Mouse (Mus musculus): ENCODE measurements at regions not wholly inside any gene's neighbourhood (a gene's known extent, or its start where the extent isn't known, plus 50 kb on each side); places are given as distances from the start of the nearest gene placed in this dataset.
A peak's percentile ranks its signal among the peaks of the same experiment; 100 is the strongest.

DNA sequence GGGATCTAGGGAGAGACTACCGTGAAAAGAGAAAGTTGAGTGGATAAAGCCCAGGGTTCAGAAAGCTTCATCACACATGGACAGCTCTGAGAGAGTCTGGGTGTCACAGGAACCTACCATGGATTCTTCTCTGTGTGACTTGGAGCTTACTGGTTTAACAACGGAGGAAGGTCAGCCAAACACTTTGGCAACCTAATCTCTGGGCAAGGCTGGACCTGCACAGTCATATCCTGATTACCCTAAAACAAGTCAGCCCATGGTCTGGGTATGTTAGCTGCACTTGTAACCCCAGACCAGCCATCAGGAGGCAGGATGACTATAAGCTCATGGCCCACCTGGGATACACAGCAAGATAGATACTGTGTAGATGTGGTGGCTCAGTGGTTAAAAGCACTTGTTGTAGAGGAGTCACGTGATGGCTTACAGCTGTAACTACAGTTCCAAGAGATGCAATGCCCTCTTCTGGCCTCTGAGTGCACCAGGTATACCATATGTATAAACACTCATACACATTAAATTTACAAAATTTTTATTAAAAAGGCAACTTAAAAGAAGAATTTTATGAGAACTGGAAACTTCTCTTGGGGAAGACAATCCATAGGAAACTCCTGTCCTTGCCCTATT is 85.0 kb upstream of the Serbp1 start:
- DNase-seq (ENCODE audit: low spot score in 2 of 2) = no peak

DNA sequence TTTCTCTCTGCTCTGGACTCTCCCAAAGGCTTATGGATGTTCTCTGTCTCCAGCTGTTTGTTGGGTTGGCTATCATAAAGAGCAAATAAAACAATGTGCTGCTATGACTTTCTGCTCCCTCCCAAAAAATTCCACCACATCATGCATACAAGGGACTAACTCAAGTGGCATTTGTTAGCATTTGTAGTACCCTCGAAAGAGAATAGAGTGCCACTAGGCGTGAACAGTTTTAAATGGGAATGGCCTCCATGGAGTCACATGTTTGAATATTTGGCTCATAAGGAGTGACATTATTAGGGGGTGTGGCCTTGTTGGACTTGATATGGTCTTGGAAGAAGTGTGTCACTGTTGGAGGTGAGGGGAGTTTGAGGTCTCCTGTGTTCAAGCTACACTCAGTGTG is 86.5 kb upstream of the Serbp1 start:
- DNase-seq (ENCODE audit: low spot score in 2 of 2) = no peak

DNA sequence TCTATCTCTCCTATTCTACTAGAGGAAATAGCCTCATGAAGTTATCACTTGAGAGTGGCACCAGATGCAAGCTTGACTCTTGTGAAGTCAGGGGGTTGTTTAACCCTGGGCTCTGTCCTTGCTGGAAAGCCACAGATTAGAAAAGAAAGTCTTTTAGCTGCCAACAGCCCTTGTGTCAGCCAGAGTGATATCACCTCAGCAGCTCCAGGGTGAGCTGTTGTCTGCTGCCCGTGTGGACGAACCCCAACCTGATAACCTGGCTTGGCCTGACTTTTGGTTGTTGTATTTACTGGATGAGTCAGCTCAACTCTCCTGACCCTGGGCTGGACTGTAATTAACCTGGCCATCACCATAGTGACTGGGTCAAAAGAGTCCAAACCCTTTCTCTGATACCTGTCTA is 88.6 kb upstream of the Serbp1 start:
- DNase-seq (ENCODE audit: low spot score in 2 of 2) = no peak

DNA sequence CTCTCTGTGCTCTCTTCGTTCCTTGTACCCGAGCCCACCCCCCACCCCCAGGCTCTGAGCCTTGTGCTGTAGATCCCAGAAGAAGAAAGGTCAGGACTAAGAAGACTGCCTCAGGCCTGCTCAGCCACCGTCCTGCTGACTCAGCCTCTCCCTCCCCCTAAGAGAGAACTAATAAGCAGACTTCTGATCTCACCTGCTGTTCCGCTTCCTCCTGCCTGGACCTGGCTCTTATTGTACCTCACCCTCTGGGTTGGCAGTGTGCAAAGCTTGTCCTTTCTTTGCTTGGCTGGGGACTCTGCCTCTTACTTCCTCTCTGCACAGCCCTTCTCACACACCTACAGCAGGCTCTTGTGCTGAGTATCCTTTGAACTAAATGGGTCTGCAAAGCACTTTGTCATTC is 91.3 kb upstream of the Serbp1 start:
- no peak for DNase-seq (ENCODE audit: low spot score in 2 of 2)

DNA sequence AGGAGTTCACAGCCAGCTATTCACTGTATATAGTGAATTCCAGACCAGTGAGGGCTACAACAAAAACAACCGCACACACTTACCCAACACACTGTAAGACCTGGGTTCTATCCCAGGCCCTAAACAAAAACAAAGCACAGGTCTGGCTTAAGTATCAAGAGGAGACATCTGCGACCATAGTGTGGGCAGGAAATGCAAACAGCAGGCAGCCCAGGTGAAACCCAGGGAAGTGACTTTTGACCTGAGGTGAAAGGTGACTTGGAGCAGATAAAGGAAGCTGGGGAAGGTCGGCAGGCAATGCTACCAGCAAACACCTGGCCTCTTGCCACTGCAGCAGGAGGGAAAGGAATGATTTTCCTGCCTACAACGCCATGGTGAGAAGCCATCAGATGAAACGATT is 92.0 kb upstream of the Serbp1 start:
- DNase-seq (ENCODE audit: low spot score in 2 of 2) = no peak

DNA sequence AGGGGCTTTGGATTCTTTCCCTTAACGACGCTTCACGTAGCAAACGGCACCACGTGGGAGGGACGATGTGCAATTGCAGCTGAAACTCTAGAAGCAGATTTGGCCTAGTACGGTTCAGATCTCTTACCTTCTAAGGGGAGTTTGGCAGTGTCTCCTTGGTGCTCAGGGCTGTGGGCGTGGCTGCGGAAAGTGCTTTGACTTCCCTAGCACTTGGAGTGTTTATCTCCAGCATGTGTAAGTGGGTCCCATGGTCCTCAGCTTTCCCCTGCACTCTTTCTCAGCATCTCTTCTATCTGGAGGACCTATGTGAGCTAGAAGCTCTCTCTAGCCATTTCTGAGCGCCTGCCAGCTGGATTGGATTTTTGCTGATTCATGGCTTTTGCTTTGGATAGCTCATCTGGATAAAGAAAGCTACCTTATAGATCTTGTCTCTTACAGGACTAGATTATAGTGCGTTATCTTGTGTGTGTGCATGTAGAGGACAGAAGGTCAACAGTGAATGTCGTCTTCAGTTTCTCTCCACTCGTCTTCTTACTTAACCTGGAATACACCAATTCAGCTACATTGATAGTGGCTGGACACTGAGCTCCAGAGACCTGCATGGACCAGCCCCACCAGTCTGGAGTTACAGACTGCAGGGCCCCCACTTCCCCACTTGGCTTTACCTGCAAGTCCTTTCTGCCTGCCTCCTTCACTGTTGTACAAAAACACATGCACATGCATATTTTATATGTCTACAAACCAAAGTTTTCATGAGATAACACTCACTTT is 92.8 kb upstream of the Serbp1 start:
- DNase-seq (ENCODE audit: low spot score in 2 of 2) = no peak

DNA sequence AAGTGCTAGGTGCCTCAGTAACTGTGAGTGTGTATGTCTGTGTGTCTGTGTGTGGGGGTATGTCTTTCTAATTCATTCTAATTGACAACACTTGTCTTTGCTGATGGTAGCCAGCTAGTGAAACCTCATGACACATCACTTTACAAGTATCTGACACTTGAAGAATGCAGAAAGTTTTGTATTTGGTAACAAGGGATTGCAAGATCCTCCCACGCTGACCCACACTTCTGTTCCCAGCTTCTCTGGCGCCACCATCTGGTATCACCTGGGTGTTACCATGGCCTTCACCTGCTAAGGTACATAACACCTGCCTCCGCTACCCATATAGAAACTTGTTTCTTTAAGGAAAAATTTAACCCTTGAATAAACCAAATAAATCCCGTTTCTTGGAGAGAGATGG is 95.8 kb upstream of the Serbp1 start:
- no peak for DNase-seq (ENCODE audit: low spot score in 2 of 2)

DNA sequence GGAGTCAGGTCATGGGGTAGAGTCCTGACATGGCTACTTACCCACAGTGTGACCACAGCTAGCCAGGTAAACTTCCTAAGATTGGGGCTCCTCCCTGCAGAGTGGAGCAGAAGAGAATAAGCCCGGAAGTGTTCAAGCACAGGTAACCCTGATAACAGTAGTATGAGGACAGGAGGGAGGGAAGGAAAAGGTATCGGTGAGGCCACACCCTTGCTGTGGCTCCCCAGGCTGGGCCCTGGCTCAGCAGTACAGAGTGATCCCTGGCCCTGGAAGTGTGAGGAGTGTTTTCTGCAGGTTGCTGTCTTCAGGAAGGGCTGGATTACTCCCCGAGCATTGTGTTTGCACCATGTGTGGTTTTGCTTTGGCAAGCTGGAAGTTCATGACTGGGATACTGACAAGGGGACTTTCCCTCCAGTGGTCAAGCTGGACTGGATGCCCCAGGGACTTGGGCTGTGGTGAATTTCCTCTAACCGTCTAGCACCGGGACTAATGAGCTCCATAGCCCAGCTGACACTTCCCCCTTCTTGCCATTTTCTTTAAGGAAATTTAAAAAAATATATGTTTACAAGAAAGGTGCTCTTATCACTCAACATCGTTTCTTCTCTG is 97.2 kb upstream of the Serbp1 start:
- no peak for DNase-seq (ENCODE audit: low spot score in 2 of 2)

DNA sequence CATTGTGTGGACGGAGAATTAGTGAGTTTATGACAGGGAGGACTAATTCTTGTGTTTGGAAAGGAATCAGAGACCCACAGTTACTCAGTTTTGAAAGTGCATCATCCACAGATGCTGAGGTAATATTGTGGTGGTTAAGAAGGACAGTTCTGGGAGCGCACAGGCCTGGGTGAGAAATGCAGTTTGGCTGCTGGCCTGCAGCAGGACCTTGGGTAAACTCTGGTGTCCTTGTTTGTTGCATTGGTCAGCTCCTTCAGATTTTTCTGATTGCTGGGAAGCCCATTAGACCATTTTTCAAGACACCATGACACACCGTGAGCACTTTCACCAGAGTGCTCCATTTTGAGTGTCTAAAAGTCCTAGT is 99.0 kb upstream of the Serbp1 start:
- no peak for DNase-seq (ENCODE audit: low spot score in 2 of 2)

DNA sequence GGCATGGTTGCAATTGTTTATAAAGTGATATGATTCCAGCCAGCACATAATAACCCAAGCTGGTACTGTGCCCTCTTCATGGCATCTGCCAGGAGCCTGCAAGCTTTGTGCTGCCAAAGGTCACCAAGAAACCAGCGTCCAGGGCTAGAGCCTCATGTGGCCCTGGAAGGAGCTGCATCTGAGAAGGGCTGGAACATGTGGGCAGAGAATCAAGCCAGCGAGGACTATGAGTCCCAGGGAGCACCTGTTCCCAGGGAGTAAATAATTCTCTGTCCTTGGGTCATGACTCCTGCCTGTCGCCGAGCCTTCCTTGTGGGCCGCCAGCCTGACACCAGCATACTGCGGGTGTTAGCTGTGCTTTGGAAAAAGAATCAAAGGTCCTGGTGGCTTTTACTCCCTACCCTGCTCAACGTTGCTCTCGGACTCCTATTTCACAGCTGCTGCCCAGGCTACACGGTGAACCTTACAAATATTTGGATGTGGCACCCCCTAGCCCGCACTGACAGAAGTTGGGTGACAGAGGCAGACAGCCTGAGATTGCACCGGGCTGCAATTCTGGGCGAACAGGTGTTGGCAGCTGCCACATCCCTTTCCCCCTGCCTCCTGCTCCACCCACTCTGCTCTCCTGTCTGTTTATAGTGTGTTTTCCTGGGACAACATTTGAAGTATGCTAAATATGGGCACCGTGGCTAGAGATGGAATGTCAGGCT is 99.5 kb upstream of the Serbp1 start:
- DNase-seq (ENCODE audit: low spot score in 2 of 2) = peak in 1 of 2 experiments; percentile 25

DNA sequence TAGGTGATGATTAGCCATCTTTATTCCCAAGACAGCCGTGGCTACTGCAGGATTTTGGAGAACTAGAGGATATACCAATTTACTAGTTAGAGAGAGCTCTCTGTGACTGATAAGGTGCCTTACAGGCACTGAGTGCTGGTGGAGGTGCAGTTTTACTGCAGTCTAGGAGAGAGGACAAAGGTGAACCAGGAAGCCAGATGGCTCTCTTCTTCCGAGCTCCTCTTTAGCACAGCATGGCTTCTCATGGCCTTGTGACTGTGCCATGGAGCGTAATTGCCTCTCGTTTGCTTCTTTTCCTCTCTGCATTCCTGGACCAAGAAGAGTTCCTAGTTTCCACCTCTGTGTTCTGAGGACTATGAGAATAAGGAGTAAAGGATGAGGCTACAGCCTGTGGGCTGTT is 100.2 kb upstream of the Gadd45a start:
- no peak for DNase-seq (ENCODE audit: low spot score in 2 of 2)

DNA sequence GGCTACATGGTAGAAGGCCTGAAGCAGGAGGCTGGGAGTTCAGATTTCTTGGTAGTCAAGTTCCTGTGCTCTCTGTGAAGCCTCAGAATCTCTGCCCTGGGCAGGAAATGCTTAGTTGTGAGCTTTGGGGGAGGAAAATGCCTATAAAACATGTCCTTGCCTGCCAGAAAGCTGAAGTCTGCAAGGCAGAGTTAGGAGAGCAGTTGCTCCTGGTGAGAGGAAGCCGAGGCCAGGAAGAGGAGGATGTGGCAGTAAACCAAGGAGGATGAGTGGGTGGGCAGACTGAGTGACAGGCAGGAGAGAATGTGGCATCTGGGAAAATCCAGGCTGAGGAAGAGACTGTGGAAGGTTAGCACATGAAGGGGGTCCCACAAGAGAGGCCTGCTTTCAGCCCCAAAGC is 97.7 kb upstream of the Gadd45a start:
- DNase-seq (ENCODE audit: low spot score in 2 of 2) = no peak

DNA sequence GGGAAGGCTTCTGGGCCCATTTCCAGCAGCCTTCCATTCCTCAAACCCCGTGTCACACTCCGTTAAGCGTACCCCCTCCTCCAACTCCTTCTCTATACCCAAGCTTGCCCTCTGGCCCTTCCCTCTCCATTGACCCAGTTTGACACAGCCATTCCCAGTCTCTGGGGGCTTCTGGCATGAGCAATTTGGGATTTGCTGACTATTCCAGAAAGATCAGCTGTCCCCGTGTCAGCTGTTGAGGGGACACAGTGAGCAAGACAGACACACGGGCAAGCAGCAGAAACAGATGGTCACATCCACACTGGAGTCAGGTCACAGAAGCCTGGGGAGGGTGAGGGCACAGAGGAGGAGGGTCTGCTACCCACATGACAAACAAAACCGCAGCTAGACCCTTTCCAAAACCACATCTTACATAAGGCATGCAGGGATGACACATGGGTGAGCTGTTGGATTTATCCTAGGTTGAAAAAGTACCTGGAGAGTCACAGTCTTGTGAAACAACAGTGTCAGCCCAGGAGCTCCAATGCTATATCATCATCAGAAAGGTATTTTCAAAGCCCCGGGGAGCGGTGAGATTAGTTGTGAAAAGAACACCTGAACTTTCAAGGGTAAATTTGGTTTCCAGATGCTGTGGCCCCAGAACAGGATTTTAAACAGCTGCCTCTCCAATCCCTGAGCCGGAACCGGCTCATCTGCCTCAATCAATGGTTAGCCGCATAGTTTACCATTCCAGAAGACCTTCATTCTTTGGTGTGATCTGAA is 93.5 kb upstream of the Gadd45a start:
- DNase-seq (ENCODE audit: low spot score in 2 of 2) = no peak

DNA sequence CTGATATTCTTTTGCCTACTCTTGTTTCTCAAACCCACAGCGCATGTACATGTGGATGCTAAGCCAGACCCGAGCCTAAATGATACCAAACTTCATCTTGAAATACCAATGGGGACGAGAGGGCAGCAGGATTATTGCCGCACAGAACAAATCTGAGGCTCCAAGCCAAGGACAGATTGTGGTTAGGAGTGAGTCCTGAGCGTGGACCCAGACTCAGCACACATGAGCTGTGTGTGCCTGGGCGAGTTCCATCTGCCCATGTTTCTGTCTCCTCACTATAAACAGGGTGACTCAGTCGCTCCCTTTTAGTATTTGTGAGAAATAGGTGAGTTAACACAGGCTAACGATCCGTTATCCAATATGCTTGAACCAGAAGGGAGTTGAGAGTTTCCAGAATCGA is 92.4 kb upstream of the Gadd45a start:
- no peak for DNase-seq (ENCODE audit: low spot score in 2 of 2)

DNA sequence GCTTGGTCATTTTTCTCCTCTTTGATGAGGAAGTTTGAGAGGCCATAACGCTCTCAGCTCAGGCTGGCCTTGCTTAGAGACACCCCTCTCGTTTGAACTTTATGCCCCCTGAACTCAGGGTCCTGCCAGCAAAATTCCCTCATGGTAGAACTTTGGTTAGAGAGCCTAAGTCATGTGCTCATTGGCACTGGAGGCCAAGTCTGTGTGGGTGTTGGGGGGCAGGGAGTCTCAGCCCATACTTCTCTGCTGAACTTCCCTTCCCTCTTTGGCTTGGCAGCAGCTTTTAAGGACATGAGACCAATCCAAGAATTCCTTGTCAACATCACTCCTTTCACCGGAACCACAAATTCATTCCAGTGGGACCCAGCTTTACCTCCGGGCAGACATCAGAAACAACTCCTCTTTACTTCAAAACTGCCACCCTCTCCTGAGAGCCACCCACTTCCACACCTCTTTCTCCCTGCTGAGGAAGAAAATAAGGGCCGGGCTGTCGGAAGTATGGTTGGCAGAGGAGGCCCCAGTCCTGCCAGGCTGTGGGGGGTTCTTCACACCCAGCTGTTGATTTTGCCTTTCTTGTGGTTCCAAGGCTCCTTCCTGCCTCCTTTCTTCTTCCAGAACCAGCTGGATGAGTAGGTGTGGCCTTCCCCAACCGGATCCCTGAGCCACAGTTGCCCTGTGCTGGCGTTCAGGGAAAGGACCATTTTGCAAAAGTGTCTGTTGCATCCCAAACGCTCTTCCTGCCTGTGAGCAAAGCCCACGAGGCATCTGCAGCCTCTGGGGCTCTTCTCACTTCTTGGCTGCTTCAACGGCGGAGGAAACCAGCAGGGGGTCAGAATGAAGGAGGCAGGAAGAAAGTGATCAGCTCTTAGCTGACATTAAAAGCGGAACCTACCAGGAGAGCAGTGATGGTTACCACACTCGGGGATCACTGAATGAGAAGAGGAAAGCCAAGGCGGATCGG is 91.5 kb upstream of the Gadd45a start:
- DNase-seq (ENCODE audit: low spot score in 2 of 2) = no peak

DNA sequence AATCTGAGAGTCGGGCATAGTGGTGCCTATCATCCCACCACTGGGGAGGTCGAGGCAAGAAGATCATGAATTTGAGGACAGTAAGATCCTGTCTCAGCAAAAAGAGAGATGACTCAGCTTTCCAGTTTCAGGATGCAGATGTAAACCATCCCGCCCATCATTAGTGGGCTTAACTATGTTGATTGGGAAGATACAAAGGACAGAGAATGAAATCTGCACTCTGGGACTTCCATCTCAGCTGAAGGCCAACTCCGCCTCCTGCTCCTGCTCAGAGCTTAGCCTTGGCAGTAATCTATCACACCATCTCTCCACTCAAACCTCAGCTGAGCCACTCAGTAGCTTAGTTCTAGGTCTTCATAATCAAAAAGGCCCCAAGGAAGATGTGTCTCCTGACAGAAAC is 90.5 kb upstream of the Gadd45a start:
- no peak for DNase-seq (ENCODE audit: low spot score in 2 of 2)

DNA sequence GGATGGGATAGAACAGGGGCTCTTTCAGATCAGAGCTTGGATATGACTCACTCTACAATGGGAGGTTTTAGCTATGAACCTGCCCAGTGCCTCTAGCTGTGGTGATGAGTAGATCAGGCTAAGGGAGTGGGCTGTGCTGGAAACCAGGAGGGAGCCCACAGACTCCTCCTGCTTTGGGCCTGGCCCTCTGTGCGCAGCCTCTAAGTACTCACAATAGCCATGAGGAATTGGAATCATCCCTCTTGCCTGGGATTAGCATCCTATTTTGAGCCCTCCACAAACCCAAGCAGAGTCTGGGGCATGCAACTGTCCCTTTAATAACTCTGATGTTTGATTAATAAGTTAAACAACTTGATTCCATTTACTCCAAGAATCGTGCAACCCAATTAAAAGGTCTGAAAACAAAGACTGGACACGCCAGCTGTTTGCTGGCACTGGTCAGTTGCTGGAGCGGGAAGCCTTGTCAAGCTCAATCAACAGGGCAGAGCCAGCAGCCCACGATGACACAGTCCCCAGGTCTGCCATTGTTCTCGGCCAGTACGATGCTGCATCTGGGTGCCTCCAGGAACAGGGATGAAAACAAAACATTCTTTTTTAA is 88.6 kb upstream of the Gadd45a start:
- DNase-seq (ENCODE audit: low spot score in 2 of 2) = no peak

DNA sequence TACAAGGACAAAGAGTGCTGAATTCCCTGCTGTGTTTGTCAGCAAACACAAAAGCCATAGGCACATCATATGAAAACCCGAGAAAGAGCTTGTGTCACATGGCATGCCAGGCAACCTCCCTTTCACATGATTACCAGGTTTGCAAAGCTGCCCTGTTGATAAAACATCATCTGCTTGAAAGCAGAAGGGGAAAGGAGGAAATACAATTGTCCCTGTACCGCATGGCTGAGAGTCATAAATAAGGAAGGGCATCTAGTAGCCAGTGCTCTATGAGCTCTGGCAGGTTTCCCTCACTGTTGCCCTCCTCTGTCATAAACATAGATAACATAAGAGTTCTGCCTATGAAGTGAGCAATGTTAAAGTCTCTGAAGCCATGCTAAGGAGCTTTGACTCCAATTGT is 86.8 kb upstream of the Gadd45a start:
- DNase-seq (ENCODE audit: low spot score in 2 of 2) = no peak

DNA sequence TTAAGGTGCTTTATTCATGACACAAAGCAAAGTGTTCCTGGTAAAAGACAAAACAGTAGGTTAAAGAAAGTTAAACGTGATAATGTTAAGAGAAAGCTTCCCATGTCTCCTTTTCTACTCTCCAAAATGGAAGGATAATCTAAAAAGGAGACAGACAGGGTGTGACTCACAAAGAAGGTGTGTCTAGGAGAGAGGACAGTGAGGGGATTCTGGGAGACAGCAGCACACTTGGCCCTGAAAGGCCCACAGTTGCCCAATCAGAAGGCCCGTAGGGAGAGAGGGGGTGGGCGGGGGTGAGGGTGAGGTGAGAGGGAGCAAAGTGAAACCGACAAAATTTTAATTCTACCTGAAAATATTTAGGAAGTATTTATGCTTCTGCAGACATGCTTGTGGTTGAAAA is 85.8 kb upstream of the Gadd45a start:
- no peak for DNase-seq (ENCODE audit: low spot score in 2 of 2)

DNA sequence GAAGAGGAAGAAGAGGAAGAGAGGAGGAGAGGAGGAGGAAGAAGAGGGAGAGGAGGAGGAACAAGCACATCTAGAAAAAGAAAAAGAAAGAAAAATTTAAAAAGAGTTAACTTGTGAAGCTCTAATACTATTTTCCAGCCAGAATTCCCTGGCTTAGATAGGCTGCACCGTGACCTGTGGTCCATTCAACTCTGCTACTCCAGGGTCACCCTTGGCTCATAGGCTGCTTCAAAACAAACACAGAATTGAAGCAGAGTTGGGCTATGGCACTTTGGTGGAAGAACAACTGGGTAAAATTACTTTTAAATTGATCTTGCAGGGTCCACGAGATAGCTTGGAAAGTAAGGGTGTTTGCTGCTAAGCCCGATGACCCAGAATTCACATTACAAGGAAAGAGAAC is 79.0 kb upstream of the Gadd45a start:
- DNase-seq (ENCODE audit: low spot score in 2 of 2) = no peak

All from gastrocnemius, postnatal 4 days (tissue).